Mouse (Mus musculus) G1E (cell line): ENCODE results near the gene Slc16a9.

Source experiments
- CTCF ChIP-seq: IDR thresholded peaks from 2 replicates; pipeline ENCODE4 v1.5.1; 2012; ENCODE audit warnings: low read depth, low read length, inconsistent platforms, mixed read lengths
- POLR2AphosphoS5 ChIP-seq: IDR thresholded peaks from 2 replicates; pipeline ENCODE4 v1.6.1; 2012; ENCODE audit warnings: low read depth, low read length, inconsistent platforms; ENCODE audit not compliant: insufficient replicate concordance

DNA sequence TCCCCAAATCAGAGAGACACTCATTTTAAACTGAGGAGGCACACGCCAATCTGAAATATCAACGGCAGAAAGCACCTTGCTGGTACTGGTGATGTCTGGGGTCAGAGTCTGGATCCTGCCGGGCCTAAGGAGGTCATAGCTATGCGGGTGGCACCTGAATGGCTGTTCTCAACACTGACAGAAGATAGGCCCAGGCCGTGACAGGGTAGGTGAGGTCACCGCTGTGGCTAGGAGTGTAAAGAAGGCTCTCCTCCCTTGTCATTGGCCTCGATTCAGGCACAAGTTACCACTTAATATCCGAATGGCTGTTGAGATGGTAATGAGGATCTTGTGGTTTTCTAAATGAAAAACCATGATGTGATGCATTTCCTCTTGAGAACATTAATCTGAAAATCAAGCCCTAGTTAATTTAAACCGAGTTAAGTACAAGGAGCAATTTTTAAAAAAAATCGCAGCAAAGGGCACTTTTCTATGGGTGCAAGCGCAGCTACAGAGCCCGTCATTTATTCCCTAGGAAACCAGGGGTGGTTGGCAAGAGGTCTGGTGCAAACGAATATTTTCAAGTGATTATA is 72.6 kb downstream of the Slc16a9 start:
- TF ChIP-seq CTCF = no peak
- no peak for TF ChIP-seq POLR2AphosphoS5
